ENCODE assay signal across 32 mouse cellular contexts in genomic region chr2:71504852-71505251, GRCm38 (mm10). TPM values are rescaled to one million over a fixed set of nuclear protein-coding genes. Genes with fewer than 3 reads are reported as not detected.
"Had no signal": no experiment of that assay in that cellular context is flagged by ENCODE, and none has a peak within 500 bp of the region (broad histone marks: within the 10 kb centered on the region; RNA-seq: fewer than 3 reads in every experiment).

No protein-coding gene starts in this region.

- H3K9ac ChIP-seq: heart, embryonic 12.5 days; hindbrain, embryonic 13.5 days; hindbrain, embryonic 15.5 days; kidney, embryonic 15.5 days; limb, embryonic 13.5 days; limb, embryonic 15.5 days; liver, embryonic 12.5 days had no signal

- DNase-seq: gastrocnemius, postnatal 14 days; gastrocnemius, postnatal 36 days; heart, adult 18-20 months; heart, postnatal 10 days; heart, postnatal 4 days; kidney, adult 11 months; kidney, adult 2 months; kidney, adult 9 months; kidney, postnatal 14 days; kidney, postnatal 36 days; layer of hippocampus, adult 9-11 months; layer of hippocampus, postnatal 36 days; left cerebral cortex, postnatal 4 days had no signal

- H3K36me3 ChIP-seq: heart, embryonic 10.5 days; heart, embryonic 12.5 days; hindbrain, embryonic 10.5 days; hindbrain, embryonic 13.5 days; hindbrain, embryonic 15.5 days; kidney, embryonic 15.5 days; limb, embryonic 13.5 days; limb, embryonic 15.5 days had no signal

- H3K27me3 ChIP-seq: heart, embryonic 12.5 days; hindbrain, embryonic 13.5 days; hindbrain, embryonic 15.5 days; kidney, embryonic 15.5 days; limb, embryonic 13.5 days; limb, embryonic 15.5 days; liver, embryonic 12.5 days had no signal

- H3K4me1 ChIP-seq: heart, embryonic 12.5 days; hindbrain, embryonic 15.5 days; kidney, embryonic 15.5 days; liver, embryonic 12.5 days had no signal

- H3K4me3 ChIP-seq: heart, embryonic 10.5 days; heart, embryonic 12.5 days; hindbrain, embryonic 10.5 days; hindbrain, embryonic 13.5 days; hindbrain, embryonic 15.5 days; kidney, embryonic 15.5 days; limb, embryonic 13.5 days; limb, embryonic 15.5 days; liver, embryonic 12.5 days had no signal

- ATAC-seq: hindbrain, postnatal 0 days; intestine, embryonic 16.5 days; liver, embryonic 12.5 days had no signal

- H3K4me2 ChIP-seq: heart, embryonic 12.5 days; hindbrain, embryonic 13.5 days; hindbrain, embryonic 15.5 days; kidney, embryonic 15.5 days; limb, embryonic 13.5 days; limb, embryonic 15.5 days; liver, embryonic 12.5 days had no signal

- H3K9me3 ChIP-seq: heart, embryonic 10.5 days; heart, embryonic 12.5 days; hindbrain, embryonic 10.5 days; hindbrain, embryonic 13.5 days; hindbrain, embryonic 15.5 days; kidney, embryonic 15.5 days; limb, embryonic 13.5 days; limb, embryonic 15.5 days; liver, embryonic 12.5 days had no signal

- H3K27ac ChIP-seq: heart, embryonic 10.5 days; hindbrain, embryonic 10.5 days; hindbrain, embryonic 13.5 days; hindbrain, embryonic 15.5 days; hindbrain, postnatal 0 days; kidney, embryonic 15.5 days; kidney, postnatal 0 days; limb, embryonic 13.5 days; limb, embryonic 15.5 days; liver, embryonic 12.5 days had no signal

RNA-seq across cellular contexts. Expression of gene Dlx1, which starts 23.1 kb away (rescaled TPM):
- total RNA-seq: gastrocnemius, adult 18-20 months; gastrocnemius, postnatal 36 days; liver, adult 2 months had no signal
- polyA plus RNA-seq: gonadal fat pad, adult 2 months; heart, embryonic 14.5 days; hindbrain, postnatal 0 days; kidney, postnatal 0 days; liver, adult 2 months had no signal

RNA-seq across cellular contexts. Expression of gene Dlx2, which starts 41.7 kb away (rescaled TPM):
- total RNA-seq: gastrocnemius, adult 18-20 months; gastrocnemius, adult 8-10 months; gastrocnemius, postnatal 36 days; heart, adult 18-20 months; heart, adult 8-10 months; heart, postnatal 10 days; heart, postnatal 25 days; hindbrain, postnatal 0 days; liver, adult 2 months had no signal
- polyA plus RNA-seq: gonadal fat pad, adult 2 months; kidney, adult 2 months; kidney, postnatal 0 days; liver, adult 2 months had no signal
